Mouse (Mus musculus) brain, embryonic 14.5 days (tissue): ENCODE data around the gene Lmo4. TPM values are rescaled to one million over a fixed set of nuclear protein-coding genes. Genes with fewer than 3 reads are reported as not detected.

Source experiments
- DNase-seq: peaks from one replicate; pipeline ENCODE4 v3.0.0-alpha.2; 2011; ENCODE audit warnings: low read depth
- CTCF ChIP-seq: fragments of 200-500 bp; IDR thresholded peaks from 2 replicates; pipeline ENCODE4 v1.5.1; 2012; ENCODE audit warnings: inconsistent platforms, mild to moderate bottlenecking, moderate library complexity, borderline replicate concordance; ENCODE audit not compliant: insufficient read depth, insufficient read length; ENCODE audit errors: extremely low read depth
- POLR2A ChIP-seq: fragments of 200-500 bp; IDR thresholded peaks from 2 replicates; pipeline ENCODE4 v1.6.1; 2012; ENCODE audit warnings: mild to moderate bottlenecking, inconsistent platforms, borderline replicate concordance; ENCODE audit not compliant: poor library complexity, insufficient read depth, insufficient read length, severe bottlenecking; ENCODE audit errors: extremely low read depth
- polyA plus RNA-seq: library from polyadenylated mRNA; depleted of rRNA; stranded (reverse); fragments of >200 nt; gene quantifications from 2 replicates; pipeline ENCODE4 v1.2.3, GENCODE M21; 2012

The Lmo4 gene
- polyA plus RNA-seq, 1 experiment: 155 TPM

- TF ChIP-seq CTCF (no peak), POLR2A (no peak)
- no peak for DNase-seq
These were observed 39.6 kb downstream of the Lmo4 start for GRCm38 (mm10) chr3:144165439-144165838.

GRCm38 (mm10) chr3:144164665-144165385, 40.2 kb downstream of the Lmo4 start:
- TF ChIP-seq CTCF (no peak), POLR2A (no peak)
- peak; percentile 76 for DNase-seq

- no peak for DNase-seq
- TF ChIP-seq CTCF: no peak
- TF ChIP-seq POLR2A: no peak
These were observed 41.3 kb downstream of the Lmo4 start for GRCm38 (mm10) chr3:144163718-144164117.

GRCm38 (mm10) chr3:144162156-144162555, 42.9 kb downstream of the Lmo4 start:
- TF ChIP-seq CTCF (no peak), POLR2A (no peak)
- DNase-seq: no peak

- TF ChIP-seq POLR2A (no peak), CTCF (no peak)
- peak; percentile 40 for DNase-seq
These were observed 43.8 kb downstream of the Lmo4 start for GRCm38 (mm10) chr3:144161261-144161660.

GRCm38 (mm10) chr3:144155746-144156145, 49.3 kb downstream of the Lmo4 start:
- TF ChIP-seq POLR2A: no peak
- no peak for TF ChIP-seq CTCF
- no peak for DNase-seq

GRCm38 (mm10) chr3:144153395-144153794, 51.6 kb downstream of the Lmo4 start:
- TF ChIP-seq CTCF (no peak), POLR2A (no peak)
- no peak for DNase-seq

GRCm38 (mm10) chr3:144151001-144151400, 54.0 kb downstream of the Lmo4 start:
- no peak for DNase-seq
- no peak for TF ChIP-seq CTCF
- TF ChIP-seq POLR2A: no peak

- no peak for DNase-seq
- no peak for TF ChIP-seq POLR2A
- no peak for TF ChIP-seq CTCF
These were observed 56.8 kb downstream of the Lmo4 start for GRCm38 (mm10) chr3:144148234-144148633.

- DNase-seq: no peak
- TF ChIP-seq CTCF (no peak), POLR2A (no peak)
These were observed 57.8 kb downstream of the Lmo4 start for GRCm38 (mm10) chr3:144147244-144147643.

GRCm38 (mm10) chr3:144144066-144144465, 61.0 kb downstream of the Lmo4 start:
- TF ChIP-seq POLR2A (no peak), CTCF (no peak)
- DNase-seq: no peak

GRCm38 (mm10) chr3:144142939-144143338, 62.1 kb downstream of the Lmo4 start:
- peak; percentile 26 for DNase-seq
- TF ChIP-seq POLR2A (no peak), CTCF (no peak)
